Mouse (Mus musculus) lung, embryonic 15.5 days (tissue): ENCODE results near the gene Nipal3. TPM values are rescaled to one million over a fixed set of nuclear protein-coding genes. Genes with fewer than 3 reads are reported as not detected.

Experiments
- ATAC-seq: fragments of 200-750 bp; cut with Nextera tagmentation; 2 replicates; pipeline ENCODE4 v1.8.0; 2017; ENCODE audit warnings: moderate number of reproducible peaks, borderline replicate concordance; ENCODE audit not compliant: low FRiP score, low TSS enrichment; ENCODE audit errors: extremely low read depth
- H3K27ac ChIP-seq: fragments of 300-500 bp; sonication (generic); 2 replicates; pipeline ENCODE4 v1.5.1; 2015; ENCODE audit warnings: moderate library complexity, mild to moderate bottlenecking, inconsistent platforms
- H3K27me3 ChIP-seq: fragments of 300-500 bp; sonication (generic); 2 replicates; pipeline ENCODE4 v1.6.1; 2015; ENCODE audit warnings: inconsistent platforms
- H3K36me3 ChIP-seq: fragments of 300-500 bp; sonication (generic); 2 replicates; pipeline ENCODE4 v1.6.1; 2015; ENCODE audit warnings: inconsistent platforms
- H3K4me1 ChIP-seq: fragments of 300-500 bp; sonication (generic); 2 replicates; pipeline ENCODE4 v1.6.1; 2015; ENCODE audit warnings: inconsistent platforms
- H3K4me2 ChIP-seq: fragments of 300-500 bp; sonication (generic); 2 replicates; pipeline ENCODE4 v1.6.1; 2015; ENCODE audit warnings: inconsistent platforms, mild to moderate bottlenecking, moderate library complexity
- H3K4me3 ChIP-seq: fragments of 300-500 bp; sonication (generic); 2 replicates; pipeline ENCODE4 v1.5.1; 2015; ENCODE audit warnings: mild to moderate bottlenecking, inconsistent platforms
- H3K9ac ChIP-seq: fragments of 300-500 bp; sonication (generic); 2 replicates; pipeline ENCODE4 v1.6.1; 2015; ENCODE audit warnings: inconsistent platforms
- H3K9me3 ChIP-seq: fragments of 300-500 bp; sonication (generic); 2 replicates; pipeline ENCODE4 v1.6.1; 2016; ENCODE audit warnings: inconsistent platforms
- WGBS: fragments of 180-500 bp; shearing (Covaris S2); methylation state at CpG from one replicate; pipeline ENCODE4 v1.1.7; 2015; 5-methylcytosine and 5-hydroxymethylcytosine counted together
- polyA plus RNA-seq: library from polyadenylated mRNA; unstranded; fragments of >200 nt; fragmentation: Nextera tagmentation; extraction: Ambion mirVana; gene quantifications from 2 replicates; pipeline ENCODE4 v1.2.1, GENCODE M21; 2015

The Nipal3 gene
- polyA plus RNA-seq, 1 experiment from 2014 or later, result 5.2 TPM

GRCm38 (mm10) chr4:135453572-135453971 is 41.3 kb downstream of the Nipal3 start:
- Histone ChIP-seq H3K36me3 (no peaks in the 10 kb centered on the region), H3K27me3 (no peaks in the 10 kb centered on the region), H3K9ac (no peak overlapping the region), H3K4me3 (no peak overlapping the region), H3K4me1 (peaks cover 34% of the 10 kb centered on the region), H3K9me3 (no peaks in the 10 kb centered on the region), H3K27ac (peak overlapping the region; percentile 22), H3K4me2 (no peak overlapping the region)
- 47% methylated on average over 12 of the region's 12 CpGs for WGBS
- no peak for ATAC-seq

GRCm38 (mm10) chr4:135453164-135453563 is 41.7 kb downstream of the Nipal3 start:
- no peak overlapping the region for H3K4me2 ChIP-seq
- no peaks in the 10 kb centered on the region for H3K36me3 ChIP-seq
- no peak for ATAC-seq
- H3K9me3 ChIP-seq, result no peaks in the 10 kb centered on the region
- H3K9ac ChIP-seq, result no peak overlapping the region
- H3K4me3 ChIP-seq, result no peak overlapping the region
- 63% methylated on average over 6 of the region's 6 CpGs for WGBS
- H3K4me1 ChIP-seq, result peaks cover 34% of the 10 kb centered on the region
- peak overlapping the region; percentile 22 for H3K27ac ChIP-seq
- H3K27me3 ChIP-seq, result no peaks in the 10 kb centered on the region

GRCm38 (mm10) chr4:135451360-135452015 is 43.4 kb downstream of the Nipal3 start:
- Histone ChIP-seq H3K27me3 (no peaks in the 10 kb centered on the region), H3K27ac (peak overlapping the region; percentile 79), H3K4me2 (peak overlapping the region; percentile 47), H3K4me3 (0 out of 2 replicates have a peak overlapping the region, but pooled peaks have one; percentile 12), H3K9ac (no peak overlapping the region), H3K36me3 (no peaks in the 10 kb centered on the region), H3K9me3 (no peaks in the 10 kb centered on the region), H3K4me1 (peaks cover 34% of the 10 kb centered on the region)
- ATAC-seq, result peak; percentile 60
- 17% methylated on average over 18 of the region's 18 CpGs for WGBS

DNA sequence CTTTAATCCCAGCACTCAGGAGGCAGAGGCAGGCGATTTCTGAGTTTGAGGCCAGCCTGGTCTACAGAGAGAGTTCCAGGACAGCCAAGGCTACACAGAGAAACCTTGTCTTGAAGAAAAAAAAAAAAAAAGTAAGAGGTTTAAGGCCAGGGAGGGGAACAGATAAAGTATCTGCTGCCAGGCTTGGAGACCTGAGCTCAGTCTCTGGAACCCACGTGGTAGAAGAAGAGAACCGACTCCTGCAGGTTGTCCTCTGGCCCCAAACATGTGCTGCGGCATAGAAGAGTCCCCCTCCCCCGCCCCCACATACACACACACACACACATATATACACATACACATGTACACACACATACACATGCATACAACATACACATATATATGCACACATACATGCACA is 52.4 kb downstream of the Nipal3 start:
- H3K4me2 ChIP-seq, result no peak overlapping the region
- no peak overlapping the region for H3K27ac ChIP-seq
- H3K4me3 ChIP-seq, result no peak overlapping the region
- WGBS, result 80% methylated on average over 5 of the region's 5 CpGs
- no peak overlapping the region for H3K9ac ChIP-seq
- no peaks in the 10 kb centered on the region; the same call in 1 of the 2 replicates for H3K4me1 ChIP-seq
- no peak for ATAC-seq
- H3K36me3 ChIP-seq, result no peaks in the 10 kb centered on the region
- no peaks in the 10 kb centered on the region for H3K27me3 ChIP-seq
- H3K9me3 ChIP-seq, result no peaks in the 10 kb centered on the region

- no peak overlapping the region for H3K4me2 ChIP-seq
- no peaks in the 10 kb centered on the region for H3K27me3 ChIP-seq
- H3K4me1 ChIP-seq, result peaks cover 3% of the 10 kb centered on the region; the same call in 1 of the 2 replicates
- 34% methylated on average over 9 of the region's 9 CpGs for WGBS
- H3K4me3 ChIP-seq, result no peak overlapping the region
- no peaks in the 10 kb centered on the region for H3K9me3 ChIP-seq
- ATAC-seq, result no peak
- no peaks in the 10 kb centered on the region for H3K36me3 ChIP-seq
- H3K9ac ChIP-seq, result no peak overlapping the region
- peak overlapping the region; percentile 41 for H3K27ac ChIP-seq
These were observed 54.8 kb downstream of the Nipal3 start for GRCm38 (mm10) chr4:135439904-135440522.

DNA sequence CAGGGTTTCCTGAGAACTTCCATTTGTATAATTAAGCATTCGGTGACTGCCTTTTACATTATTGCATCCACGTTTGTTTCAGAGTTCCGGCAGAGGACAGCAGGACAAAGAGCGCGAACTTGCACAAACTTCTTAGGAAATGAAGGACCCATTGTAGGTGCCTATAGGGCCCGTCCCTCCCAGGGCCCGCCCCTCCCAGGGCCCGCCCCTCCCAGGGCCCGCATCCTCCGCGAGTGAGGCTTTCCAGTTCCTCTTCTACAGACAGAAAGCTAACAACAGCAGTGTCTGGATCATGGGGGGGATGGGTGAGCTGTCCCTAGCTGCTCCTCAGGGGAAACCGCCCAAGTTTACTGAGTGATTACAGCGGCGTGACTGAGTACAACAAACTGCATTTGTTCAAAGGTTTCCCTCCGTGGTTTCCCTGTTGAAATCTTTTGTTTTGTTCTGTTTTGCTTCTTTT is 55.6 kb downstream of the Nipal3 start:
- peak; percentile 94 for ATAC-seq
- H3K36me3 ChIP-seq, result no peaks in the 10 kb centered on the region
- peak overlapping the region; percentile 12; the same call in 1 of the 2 replicates for H3K4me3 ChIP-seq
- peak overlapping the region; percentile 41 for H3K27ac ChIP-seq
- peak overlapping the region; percentile 46 for H3K4me2 ChIP-seq
- no peak overlapping the region for H3K9ac ChIP-seq
- H3K27me3 ChIP-seq, result no peaks in the 10 kb centered on the region
- peaks cover 9% of the 10 kb centered on the region for H3K4me1 ChIP-seq
- no peaks in the 10 kb centered on the region for H3K9me3 ChIP-seq
- 2% methylated on average over 15 of the region's 15 CpGs for WGBS

DNA sequence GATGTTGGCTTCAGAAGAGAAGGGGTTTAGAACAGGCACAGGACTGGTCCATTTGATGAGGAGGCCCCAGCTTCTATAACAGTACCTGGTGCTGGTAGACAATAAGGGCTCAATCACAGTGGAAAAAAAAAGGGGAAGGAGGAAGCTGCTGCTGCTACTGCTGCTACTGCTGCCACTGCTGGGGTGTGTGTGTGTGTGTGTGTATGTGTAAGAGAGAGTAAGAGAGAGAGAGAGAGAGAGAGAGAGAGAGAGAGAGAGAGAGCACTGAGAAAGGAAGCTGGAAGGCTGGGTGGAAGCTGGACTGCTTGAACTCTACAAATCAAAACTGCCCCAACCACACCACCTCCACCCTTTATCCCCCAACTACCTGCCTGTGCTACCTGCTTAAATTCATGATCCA is 56.9 kb downstream of the Nipal3 start:
- H3K27ac ChIP-seq, result no peak overlapping the region
- H3K4me2 ChIP-seq, result no peak overlapping the region
- no peak overlapping the region for H3K9ac ChIP-seq
- H3K36me3 ChIP-seq, result no peaks in the 10 kb centered on the region
- H3K4me1 ChIP-seq, result peaks cover 13% of the 10 kb centered on the region
- no peak for ATAC-seq
- no peaks in the 10 kb centered on the region for H3K9me3 ChIP-seq
- H3K4me3 ChIP-seq, result no peak overlapping the region
- H3K27me3 ChIP-seq, result no peaks in the 10 kb centered on the region

GRCm38 (mm10) chr4:135436291-135436690 is 58.5 kb downstream of the Nipal3 start:
- H3K4me2 ChIP-seq, result peak overlapping the region; percentile 7; the same call in 1 of the 2 replicates
- H3K27me3 ChIP-seq, result no peaks in the 10 kb centered on the region
- no peak overlapping the region for H3K9ac ChIP-seq
- ATAC-seq, result no peak
- H3K27ac ChIP-seq, result no peak overlapping the region
- no peaks in the 10 kb centered on the region for H3K9me3 ChIP-seq
- 42% methylated on average over 13 of the region's 13 CpGs for WGBS
- peaks cover 14% of the 10 kb centered on the region for H3K4me1 ChIP-seq
- no peaks in the 10 kb centered on the region for H3K36me3 ChIP-seq
- no peak overlapping the region for H3K4me3 ChIP-seq

DNA sequence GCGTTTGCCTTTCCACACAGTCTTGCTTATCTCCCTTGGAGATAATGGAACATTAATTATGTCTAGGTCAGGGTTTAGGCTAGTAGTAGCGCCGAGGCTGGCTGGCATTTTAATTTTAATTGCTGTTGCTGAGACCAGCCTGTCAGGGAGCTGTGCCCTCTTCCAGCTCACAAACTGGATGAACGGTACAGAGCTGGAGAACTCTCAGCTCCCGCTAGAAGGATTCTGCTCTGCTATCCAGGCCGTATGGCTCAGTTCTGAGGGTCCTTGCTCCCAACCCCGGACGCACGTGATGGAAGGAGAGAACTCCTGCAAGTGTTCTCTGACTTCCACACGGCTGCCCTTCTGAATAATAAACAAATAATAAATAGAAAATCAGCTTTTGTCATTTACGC is 60.4 kb downstream of the Nipal3 start:
- ATAC-seq, result no peak

GRCm38 (mm10) chr4:135433443-135434394 is 61.1 kb downstream of the Nipal3 start, which contains the start of gene Rcan3:
Gene Rcan3 (minus strand): TSS chr4:135433853.
- Histone ChIP-seq H3K27me3 (no peaks in the 10 kb centered on the region), H3K4me2 (peak within 1 kb of the TSS; percentile 89), H3K9ac (peak within 1 kb of the TSS; percentile 76), H3K27ac (0 out of 2 replicates have a peak within 1 kb of the TSS, but pooled peaks have one; percentile 29), H3K4me1 (peaks cover 14% of the 10 kb centered on the region), H3K36me3 (no peaks in the 10 kb centered on the region), H3K9me3 (no peaks in the 10 kb centered on the region), H3K4me3 (peak within 1 kb of the TSS; percentile 76)
- ATAC-seq, result peak; percentile 92
- WGBS, result under 1% methylated on average over 62 of the region's 79 CpGs

More for the DNA sequence above, 60.4 kb downstream of the Nipal3 start:
- Histone ChIP-seq H3K27ac (0 out of 2 replicates have a peak overlapping the region, but pooled peaks have one; percentile 29), H3K9me3 (no peaks in the 10 kb centered on the region), H3K9ac (peak overlapping the region; percentile 37), H3K4me2 (peak overlapping the region; percentile 89), H3K4me1 (peaks cover 14% of the 10 kb centered on the region), H3K4me3 (peak overlapping the region; percentile 76), H3K36me3 (no peaks in the 10 kb centered on the region), H3K27me3 (no peaks in the 10 kb centered on the region)
- WGBS, result 18% methylated on average over 11 of the region's 11 CpGs

DNA sequence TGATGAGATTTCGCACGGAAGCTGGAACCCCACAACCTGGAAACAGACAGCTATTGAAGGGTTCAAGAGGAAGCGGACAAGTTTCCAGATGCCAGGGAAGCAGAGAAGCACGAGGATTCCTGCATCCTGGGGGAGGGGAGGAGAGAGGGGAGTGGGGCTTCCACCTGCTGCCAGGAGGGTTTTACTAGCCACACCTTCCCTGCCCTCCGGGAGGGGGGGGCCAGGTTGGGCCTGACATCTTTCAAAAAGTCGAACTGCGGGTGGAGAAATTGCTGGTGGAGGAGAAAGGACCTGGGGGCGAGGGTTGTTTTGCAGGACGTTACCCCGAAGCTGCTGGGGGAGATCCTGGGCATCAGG is 61.8 kb downstream of the Nipal3 start:
- H3K27me3 ChIP-seq, result no peaks in the 10 kb centered on the region
- H3K4me2 ChIP-seq, result peak overlapping the region; percentile 89
- H3K27ac ChIP-seq, result no peak overlapping the region
- no peaks in the 10 kb centered on the region for H3K36me3 ChIP-seq
- peaks cover 14% of the 10 kb centered on the region for H3K4me1 ChIP-seq
- whole genome bisulfite sequencing, result 6% methylated on average over 10 of the region's 10 CpGs
- H3K4me3 ChIP-seq, result peak overlapping the region; percentile 76
- H3K9ac ChIP-seq, result peak overlapping the region; percentile 76
- no peak for ATAC-seq
- no peaks in the 10 kb centered on the region for H3K9me3 ChIP-seq
